Mouse (Mus musculus): ENCODE data around the gene Atp6v0e. TPM values are rescaled to one million over a fixed set of nuclear protein-coding genes. Genes with fewer than 3 reads are reported as not detected.

Gene Atp6v0e
- total and polyA plus RNA-seq, 3 experiments = 190 to 422 (median 226) TPM

GRCm38 (mm10) chr17:26717868-26718267, 54.8 kb downstream of the Atp6v0e start:
- no peak overlapping the region for H3K9ac ChIP-seq (ENCODE audit: insufficient read depth, low read depth)
- H3K27me3 ChIP-seq (replicated peaks) = no peaks in the 10 kb centered on the region
- no peak overlapping the region for H3K4me2 ChIP-seq (ENCODE audit: insufficient read depth, low read depth, poor library complexity, severe bottlenecking)
- no peak overlapping the region for H3K27ac ChIP-seq (ENCODE audit: insufficient read depth, low read depth)
- no peak for TF ChIP-seq UBTF (IDR thresholded peaks at IDR 0.05; ENCODE audit: low read depth, low read length)
- TF ChIP-seq E2F4 (IDR thresholded peaks at IDR 0.05; ENCODE audit: insufficient replicate concordance, low read depth, low read length) = no peak
- no peak for TF ChIP-seq MAZ (IDR thresholded peaks at IDR 0.05; ENCODE audit: low read depth, low read length)
- peak in 1 of 2 experiments; percentile 48; a peak in 2 of 4 replicates for TF ChIP-seq CTCF (conservative IDR thresholded peaks at IDR 0.05 in 1 of 2, IDR thresholded peaks at IDR 0.05 in 1 of 2; ENCODE audit: low read depth in 2 of 2, low read length in 2 of 2)
- TF ChIP-seq TBP (conservative IDR thresholded peaks at IDR 0.05; ENCODE audit: low read depth, low read length) = no peak
- TF ChIP-seq RCOR1 (conservative IDR thresholded peaks at IDR 0.05; ENCODE audit: low read depth, low read length) = no peak
- peak; percentile 71 for TF ChIP-seq MYC (IDR thresholded peaks at IDR 0.05; ENCODE audit: low read depth, low read length)
- TF ChIP-seq HCFC1 (IDR thresholded peaks at IDR 0.05; ENCODE audit: low read depth, low read length) = no peak
- TF ChIP-seq MAFK (IDR thresholded peaks at IDR 0.05; ENCODE audit: insufficient replicate concordance, low read length) = no peak
- TF ChIP-seq NELFE (IDR thresholded peaks at IDR 0.05; ENCODE audit: low read depth, low read length) = no peak
- peak; percentile 29 for TF ChIP-seq SMC3 (IDR thresholded peaks at IDR 0.05; ENCODE audit: low read depth, low read length)
- TF ChIP-seq RAD21 (IDR thresholded peaks at IDR 0.05; ENCODE audit: low read depth, low read length) = peak; percentile 27
- no peak for TF ChIP-seq MEF2A (IDR thresholded peaks at IDR 0.05; ENCODE audit: borderline replicate concordance, low read depth, low read length)
- TF ChIP-seq ZNF384 (IDR thresholded peaks at IDR 0.05; ENCODE audit: low read depth, low read length) = peak; percentile 58
- TF ChIP-seq IRF4 (IDR thresholded peaks at IDR 0.05; ENCODE audit: low read depth, low read length) = no peak
- peaks cover 0 to 10% of the 10 kb centered on the region in 2 experiments; a peak in 2 of 4 replicates for H3K4me1 ChIP-seq (ENCODE audit: control insufficient read depth in 1 of 2, insufficient read depth in 2 of 2)
- peaks cover 3 to 9% of the 10 kb centered on the region in 2 experiments for H3K36me3 ChIP-seq (replicated peaks in 1 of 2; ENCODE audit: control insufficient read depth in 1 of 2, insufficient read depth in 1 of 2, low read length in 1 of 2)
- dilution Hi-C loops (cut with MboI; ENCODE audit: extremely low pct_ligation_motif_present, extremely low pct_unique_long_range_greater_than_20kb, low sequenced_read_pairs) (no loop called here), in situ Hi-C loops (cut with MboI; ENCODE audit: low pct_ligation_motif_present, low pct_unique_long_range_greater_than_20kb, low sequenced_read_pairs) (no loop called here)
- no peaks in the 10 kb centered on the region for H3K9me3 ChIP-seq (replicated peaks; ENCODE audit: low read length)
- no peak overlapping the region for H3K4me3 ChIP-seq (replicated peaks in 1 of 3; ENCODE audit: low read depth in 2 of 3, low read length in 2 of 3, poor library complexity in 1 of 3)
- no peak for DNase-seq (ENCODE audit: extremely low read depth)
- H3K79me2 ChIP-seq (replicated peaks; ENCODE audit: control insufficient read depth, extremely low read depth, insufficient read depth, poor library complexity, severe bottlenecking) = peaks cover 7% of the 10 kb centered on the region; the same call in 1 of the 2 replicates

- Histone ChIP-seq H3K4me2 (ENCODE audit: insufficient read depth, low read depth, poor library complexity, severe bottlenecking) (no peak overlapping the region), H3K4me1 (ENCODE audit: control insufficient read depth in 1 of 2, insufficient read depth in 2 of 2) (peaks cover 0 to 13% of the 10 kb centered on the region in 2 experiments; a peak in 2 of 4 replicates), H3K79me2 (replicated peaks; ENCODE audit: control insufficient read depth, extremely low read depth, insufficient read depth, poor library complexity, severe bottlenecking) (peaks cover 11% of the 10 kb centered on the region; the same call in 1 of the 2 replicates), H3K36me3 (replicated peaks in 1 of 2; ENCODE audit: control insufficient read depth in 1 of 2, insufficient read depth in 1 of 2, low read length in 1 of 2) (peaks cover 3 to 9% of the 10 kb centered on the region in 2 experiments), H3K27me3 (replicated peaks) (no peaks in the 10 kb centered on the region), H3K4me3 (replicated peaks in 1 of 3; ENCODE audit: low read depth in 2 of 3, low read length in 2 of 3, poor library complexity in 1 of 3) (no peak overlapping the region), H3K27ac (ENCODE audit: insufficient read depth, low read depth) (no peak overlapping the region), H3K9me3 (replicated peaks; ENCODE audit: low read length) (no peaks in the 10 kb centered on the region), H3K9ac (ENCODE audit: insufficient read depth, low read depth) (no peak overlapping the region)
- dilution Hi-C loops (cut with MboI; ENCODE audit: extremely low pct_ligation_motif_present, extremely low pct_unique_long_range_greater_than_20kb, low sequenced_read_pairs) = no loop called here
- TF ChIP-seq ZNF384 (IDR thresholded peaks at IDR 0.05; ENCODE audit: low read depth, low read length) (no peak), JUND (conservative IDR thresholded peaks at IDR 0.05; ENCODE audit: low read depth, low read length) (no peak), ZC3H11A (IDR thresholded peaks at IDR 0.05; ENCODE audit: low read depth, low read length) (no peak), ETS1 (conservative IDR thresholded peaks at IDR 0.05; ENCODE audit: low read depth, low read length) (no peak), POLR2A (IDR thresholded peaks at IDR 0.05; ENCODE audit: low read depth, low read length) (no peak), BHLHE40 (IDR thresholded peaks at IDR 0.05; ENCODE audit: low read depth, low read length) (no peak), SIN3A (IDR thresholded peaks at IDR 0.05; ENCODE audit: low read length) (no peak), ZKSCAN1 (IDR thresholded peaks at IDR 0.05; ENCODE audit: borderline replicate concordance, low read depth, low read length) (no peak), E2F4 (IDR thresholded peaks at IDR 0.05; ENCODE audit: insufficient replicate concordance, low read depth, low read length) (no peak), GABPA (IDR thresholded peaks at IDR 0.05; ENCODE audit: insufficient replicate concordance, low read depth, low read length) (no peak)
- in situ Hi-C loops (cut with MboI; ENCODE audit: low pct_ligation_motif_present, low pct_unique_long_range_greater_than_20kb, low sequenced_read_pairs) = no loop called here
- no peak for DNase-seq (ENCODE audit: extremely low read depth)
Observed at GRCm38 (mm10) chr17:26719405-26719804, 56.4 kb downstream of the Atp6v0e start.
